Mouse (Mus musculus): ENCODE data around the gene Fn3k.
A peak's percentile ranks its signal among the peaks of the same experiment; 100 is the strongest.

Fn3k gene

DNA sequence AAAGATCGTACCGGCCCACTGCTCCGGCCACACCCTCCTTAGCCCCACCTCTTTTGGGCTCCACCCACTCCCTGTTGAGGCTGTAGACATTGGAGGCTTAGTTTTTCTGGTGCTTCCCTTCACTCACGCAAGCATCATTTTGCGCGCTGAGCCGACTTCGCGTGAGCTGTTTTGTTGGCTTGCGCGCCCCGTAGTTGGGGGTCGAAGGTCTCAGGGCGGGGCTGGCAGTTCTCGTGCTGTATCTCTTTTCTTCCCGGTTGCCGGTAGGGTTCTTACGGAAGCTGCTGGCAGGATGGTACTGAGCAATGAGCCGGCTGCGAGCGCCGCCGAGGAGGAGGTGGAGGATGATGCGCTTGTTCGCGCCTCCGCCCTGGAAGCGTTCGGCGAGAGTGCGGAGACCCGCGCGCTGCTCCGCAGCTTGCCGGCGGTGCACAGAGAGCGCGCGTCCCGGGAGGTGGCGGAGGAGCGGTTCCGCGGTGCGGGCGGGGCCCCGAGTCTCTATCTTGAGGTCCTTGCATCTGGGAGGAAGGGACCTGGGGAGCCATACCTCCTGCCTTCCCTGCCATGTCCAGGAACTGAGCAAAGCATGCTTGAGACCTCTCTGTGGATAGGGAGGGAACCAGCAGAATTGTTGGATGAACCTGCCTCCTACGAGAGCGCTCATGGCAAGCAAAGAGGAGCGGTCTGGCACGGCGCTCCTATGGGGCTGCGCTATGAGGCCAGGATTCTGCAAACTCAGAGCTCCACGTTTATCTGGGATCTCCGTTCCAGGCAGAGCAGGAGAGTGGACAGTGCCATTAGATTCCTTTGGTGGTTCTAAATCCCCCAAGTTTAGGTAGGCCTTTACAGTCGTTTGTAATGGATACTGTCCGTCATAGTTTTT is 17.3 kb downstream of the Fn3k start, which contains the start of gene Tbcd:
TSS of gene Tbcd (plus strand) at position 197 of the 883 bp plus-strand sequence.
- DNase-seq (ENCODE audit: low spot score): peak; percentile 98

GRCm38 (mm10) chr11:121457874-121458273 is 23.2 kb downstream of the Fn3k start:
- no peak for DNase-seq (ENCODE audit: low spot score)

GRCm38 (mm10) chr11:121467408-121467807 is 32.7 kb downstream of the Fn3k start:
- no peak for DNase-seq (ENCODE audit: low spot score)

GRCm38 (mm10) chr11:121474831-121475230 is 40.1 kb downstream of the Fn3k start:
- no peak for DNase-seq (ENCODE audit: low spot score)

- DNase-seq (ENCODE audit: low spot score): peak; percentile 90
Measured at GRCm38 (mm10) chr11:121475699-121476415, 41.1 kb downstream of the Fn3k start.

DNA sequence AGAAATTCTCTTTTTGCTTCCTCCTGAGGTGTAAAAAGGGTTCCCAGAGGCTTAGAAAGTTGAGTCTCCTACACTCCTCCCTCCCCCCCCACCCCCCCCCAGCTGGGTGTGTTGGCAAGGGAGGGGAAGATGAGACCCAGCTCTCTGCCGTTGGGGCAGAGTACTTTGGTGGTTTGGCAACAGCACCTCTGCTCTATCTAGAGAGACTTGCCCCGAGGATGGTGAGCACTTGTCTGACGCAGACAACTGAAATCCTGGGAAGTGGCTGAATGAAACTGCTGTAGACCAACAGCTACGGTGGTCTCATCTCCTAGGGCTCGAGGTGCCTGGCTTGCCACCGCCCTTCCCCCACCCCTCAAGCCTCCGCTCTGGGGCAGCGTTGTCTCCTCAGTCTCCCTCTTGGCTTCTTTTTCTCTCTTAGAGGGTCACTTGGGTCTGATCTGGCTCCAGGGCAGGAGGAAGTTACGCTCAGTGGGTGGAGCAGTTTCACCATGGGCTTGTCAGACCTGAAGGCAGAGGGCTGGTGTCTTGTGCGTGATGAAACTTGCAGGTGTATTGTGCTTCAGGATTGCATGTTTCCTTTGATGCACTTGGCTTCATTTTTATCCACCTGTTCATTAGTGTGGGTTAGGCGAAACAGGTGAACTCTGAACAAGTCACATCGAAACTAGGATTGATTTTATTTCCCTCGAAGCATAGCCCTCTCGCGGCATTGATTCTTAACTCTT is 44.9 kb downstream of the Fn3k start:
- DNase-seq (ENCODE audit: low spot score): no peak

DNA sequence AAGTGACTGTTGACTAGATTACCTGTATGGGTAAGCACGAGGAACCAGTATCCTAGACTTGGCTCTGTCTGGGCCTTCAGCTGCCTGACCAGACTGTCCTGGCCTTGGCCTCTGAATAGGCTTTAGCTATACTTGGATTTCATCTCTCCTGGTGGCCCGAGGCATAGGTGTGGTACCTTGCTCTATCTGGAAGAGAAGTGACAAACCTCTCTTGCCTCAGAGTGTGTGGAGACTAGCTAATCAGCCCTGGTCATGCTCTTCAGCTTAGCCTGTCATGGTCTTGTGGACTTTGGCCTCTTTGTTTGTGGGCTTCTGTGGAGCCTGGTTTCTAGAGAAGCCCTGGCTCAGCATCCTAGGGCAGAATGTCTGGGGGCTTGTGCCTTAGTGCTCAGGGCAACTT is 46.4 kb downstream of the Fn3k start:
- DNase-seq (ENCODE audit: low spot score): no peak

GRCm38 (mm10) chr11:121485882-121486281 is 51.2 kb downstream of the Fn3k start:
- DNase-seq (ENCODE audit: low spot score): no peak

DNA sequence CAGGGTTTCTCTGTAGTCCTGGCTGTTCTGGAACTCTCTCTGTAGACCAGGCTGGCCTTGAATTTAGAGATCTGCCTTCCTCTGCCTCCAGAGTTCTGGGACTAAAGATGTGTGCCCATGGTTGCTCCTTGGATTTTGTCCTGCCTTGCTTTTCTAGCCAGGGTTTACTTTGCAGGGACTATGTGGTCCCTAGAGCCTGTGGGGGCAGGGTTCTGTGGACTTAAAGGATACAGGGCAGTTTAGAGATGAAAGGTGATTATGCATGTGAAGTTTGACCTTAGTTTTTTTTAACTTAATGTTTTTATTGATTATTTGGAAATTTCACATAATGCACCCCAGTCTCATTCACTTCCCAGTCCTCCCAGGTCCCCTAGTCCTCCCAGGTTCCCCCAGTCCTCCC is 55.9 kb downstream of the Fn3k start:
- DNase-seq (ENCODE audit: low spot score): no peak
